Mouse (Mus musculus): ENCODE data around the gene Tpbgl. TPM values are rescaled to one million over a fixed set of nuclear protein-coding genes. Genes with fewer than 3 reads are reported as not detected.

Gene Tpbgl
- polyA plus RNA-seq, 1 experiment, result not detected

- no peak for TF ChIP-seq CTCF (IDR thresholded peaks at IDR 0.05; ENCODE audit: low read depth, low read length)
- no peak for TF ChIP-seq EP300 (IDR thresholded peaks at IDR 0.05; ENCODE audit: insufficient read depth, low read depth, low read length)
- no peak for TF ChIP-seq POLR2A (IDR thresholded peaks at IDR 0.05; ENCODE audit: insufficient read depth, low read length)
- Histone ChIP-seq H3K36me3 (ENCODE audit: control insufficient read depth, insufficient read depth, low read length, poor library complexity, severe bottlenecking) (no peaks in the 10 kb centered on the region), H3K9me3 (replicated peaks; ENCODE audit: control insufficient read depth, insufficient read depth, low read length, poor library complexity, severe bottlenecking) (no peaks in the 10 kb centered on the region), H3K27me3 (ENCODE audit: control insufficient read depth, insufficient read depth, low read length, poor library complexity, severe bottlenecking) (no peaks in the 10 kb centered on the region), H3K27ac (ENCODE audit: insufficient read depth, low read length) (no peak overlapping the region), H3K9ac (ENCODE audit: low read depth, poor library complexity, severe bottlenecking) (no peak overlapping the region), H3K4me3 (ENCODE audit: low read depth, low read length) (no peak overlapping the region), H3K4me1 (ENCODE audit: control insufficient read depth, insufficient read depth, low read length) (no peaks in the 10 kb centered on the region)
These were observed 36.8 kb upstream of the Tpbgl start for GRCm38 (mm10) chr7:99663507-99664220.

- Histone ChIP-seq H3K27me3 (ENCODE audit: control insufficient read depth, insufficient read depth, low read length, poor library complexity, severe bottlenecking) (no peaks in the 10 kb centered on the region), H3K36me3 (ENCODE audit: control insufficient read depth, insufficient read depth, low read length, poor library complexity, severe bottlenecking) (no peaks in the 10 kb centered on the region), H3K4me3 (ENCODE audit: low read depth, low read length) (no peak overlapping the region), H3K4me1 (ENCODE audit: control insufficient read depth, insufficient read depth, low read length) (no peaks in the 10 kb centered on the region), H3K27ac (ENCODE audit: insufficient read depth, low read length) (no peak overlapping the region), H3K9ac (ENCODE audit: low read depth, poor library complexity, severe bottlenecking) (no peak overlapping the region), H3K9me3 (replicated peaks; ENCODE audit: control insufficient read depth, insufficient read depth, low read length, poor library complexity, severe bottlenecking) (no peaks in the 10 kb centered on the region)
- TF ChIP-seq CTCF (IDR thresholded peaks at IDR 0.05; ENCODE audit: low read depth, low read length) (no peak), POLR2A (IDR thresholded peaks at IDR 0.05; ENCODE audit: insufficient read depth, low read length) (no peak), EP300 (IDR thresholded peaks at IDR 0.05; ENCODE audit: insufficient read depth, low read depth, low read length) (no peak)
These were observed 35.4 kb upstream of the Tpbgl start for GRCm38 (mm10) chr7:99662311-99662710.

- Histone ChIP-seq H3K27ac (ENCODE audit: insufficient read depth, low read length) (no peak overlapping the region), H3K4me3 (ENCODE audit: low read depth, low read length) (no peak overlapping the region), H3K9me3 (replicated peaks; ENCODE audit: control insufficient read depth, insufficient read depth, low read length, poor library complexity, severe bottlenecking) (no peaks in the 10 kb centered on the region), H3K27me3 (ENCODE audit: control insufficient read depth, insufficient read depth, low read length, poor library complexity, severe bottlenecking) (no peaks in the 10 kb centered on the region), H3K9ac (ENCODE audit: low read depth, poor library complexity, severe bottlenecking) (no peak overlapping the region), H3K36me3 (ENCODE audit: control insufficient read depth, insufficient read depth, low read length, poor library complexity, severe bottlenecking) (no peaks in the 10 kb centered on the region), H3K4me1 (ENCODE audit: control insufficient read depth, insufficient read depth, low read length) (no peaks in the 10 kb centered on the region)
- TF ChIP-seq POLR2A (IDR thresholded peaks at IDR 0.05; ENCODE audit: insufficient read depth, low read length), result no peak
These were observed 34.8 kb upstream of the Tpbgl start for GRCm38 (mm10) chr7:99661571-99662230.

GRCm38 (mm10) chr7:99661071-99661470 is 34.2 kb upstream of the Tpbgl start:
- Histone ChIP-seq H3K9me3 (replicated peaks; ENCODE audit: control insufficient read depth, insufficient read depth, low read length, poor library complexity, severe bottlenecking) (no peaks in the 10 kb centered on the region), H3K9ac (ENCODE audit: low read depth, poor library complexity, severe bottlenecking) (no peak overlapping the region), H3K4me3 (ENCODE audit: low read depth, low read length) (no peak overlapping the region), H3K36me3 (ENCODE audit: control insufficient read depth, insufficient read depth, low read length, poor library complexity, severe bottlenecking) (no peaks in the 10 kb centered on the region), H3K4me1 (ENCODE audit: control insufficient read depth, insufficient read depth, low read length) (no peaks in the 10 kb centered on the region), H3K27me3 (ENCODE audit: control insufficient read depth, insufficient read depth, low read length, poor library complexity, severe bottlenecking) (no peaks in the 10 kb centered on the region), H3K27ac (ENCODE audit: insufficient read depth, low read length) (no peak overlapping the region)
- TF ChIP-seq EP300 (IDR thresholded peaks at IDR 0.05; ENCODE audit: insufficient read depth, low read depth, low read length), result no peak
- no peak for TF ChIP-seq CTCF (IDR thresholded peaks at IDR 0.05; ENCODE audit: low read depth, low read length)
- no peak for TF ChIP-seq POLR2A (IDR thresholded peaks at IDR 0.05; ENCODE audit: insufficient read depth, low read length)

- no peak overlapping the region for H3K9ac ChIP-seq (ENCODE audit: low read depth, poor library complexity, severe bottlenecking)
- no peaks in the 10 kb centered on the region for H3K27me3 ChIP-seq (ENCODE audit: control insufficient read depth, insufficient read depth, low read length, poor library complexity, severe bottlenecking)
- TF ChIP-seq CTCF (IDR thresholded peaks at IDR 0.05; ENCODE audit: low read depth, low read length) (peak; percentile 74), EP300 (IDR thresholded peaks at IDR 0.05; ENCODE audit: insufficient read depth, low read depth, low read length) (no peak)
- no peaks in the 10 kb centered on the region for H3K36me3 ChIP-seq (ENCODE audit: control insufficient read depth, insufficient read depth, low read length, poor library complexity, severe bottlenecking)
- H3K27ac ChIP-seq (ENCODE audit: insufficient read depth, low read length), result no peak overlapping the region
- no peaks in the 10 kb centered on the region for H3K4me1 ChIP-seq (ENCODE audit: control insufficient read depth, insufficient read depth, low read length)
- no peak overlapping the region for H3K4me3 ChIP-seq (ENCODE audit: low read depth, low read length)
- no peaks in the 10 kb centered on the region for H3K9me3 ChIP-seq (replicated peaks; ENCODE audit: control insufficient read depth, insufficient read depth, low read length, poor library complexity, severe bottlenecking)
These were observed 32.6 kb upstream of the Tpbgl start for GRCm38 (mm10) chr7:99659379-99660029.

- no peaks in the 10 kb centered on the region for H3K27me3 ChIP-seq (ENCODE audit: control insufficient read depth, insufficient read depth, low read length, poor library complexity, severe bottlenecking)
- no peak overlapping the region for H3K27ac ChIP-seq (ENCODE audit: insufficient read depth, low read length)
- H3K9ac ChIP-seq (ENCODE audit: low read depth, poor library complexity, severe bottlenecking), result no peak overlapping the region
- no peak overlapping the region for H3K4me3 ChIP-seq (ENCODE audit: low read depth, low read length)
- TF ChIP-seq POLR2A (IDR thresholded peaks at IDR 0.05; ENCODE audit: insufficient read depth, low read length) (no peak), CTCF (IDR thresholded peaks at IDR 0.05; ENCODE audit: low read depth, low read length) (no peak), EP300 (IDR thresholded peaks at IDR 0.05; ENCODE audit: insufficient read depth, low read depth, low read length) (no peak)
- H3K36me3 ChIP-seq (ENCODE audit: control insufficient read depth, insufficient read depth, low read length, poor library complexity, severe bottlenecking), result no peaks in the 10 kb centered on the region
- H3K4me1 ChIP-seq (ENCODE audit: control insufficient read depth, insufficient read depth, low read length), result no peaks in the 10 kb centered on the region
- H3K9me3 ChIP-seq (replicated peaks; ENCODE audit: control insufficient read depth, insufficient read depth, low read length, poor library complexity, severe bottlenecking), result no peaks in the 10 kb centered on the region
These were observed 27.3 kb upstream of the Tpbgl start for GRCm38 (mm10) chr7:99654244-99654643.
